Mouse (Mus musculus) c-Kit-positive CD71-positive TER-119-negative erythroid progenitor cells, embryonic 14.5 days (primary cell): ENCODE measurements around the gene Prdm1.

Experiments used
- DNase-seq: peaks from one replicate; pipeline ENCODE4 v3.0.0-alpha.2; 2013; ENCODE audit warnings: low read depth

Gene Prdm1

GRCm38 (mm10) chr10:44492815-44493525 is 35.3 kb downstream of the Prdm1 start:
- no peak for DNase-seq

GRCm38 (mm10) chr10:44490899-44491422 is 37.3 kb downstream of the Prdm1 start:
- DNase-seq = no peak

- no peak for DNase-seq
Observed at GRCm38 (mm10) chr10:44487132-44487531, 41.2 kb downstream of the Prdm1 start.

DNA sequence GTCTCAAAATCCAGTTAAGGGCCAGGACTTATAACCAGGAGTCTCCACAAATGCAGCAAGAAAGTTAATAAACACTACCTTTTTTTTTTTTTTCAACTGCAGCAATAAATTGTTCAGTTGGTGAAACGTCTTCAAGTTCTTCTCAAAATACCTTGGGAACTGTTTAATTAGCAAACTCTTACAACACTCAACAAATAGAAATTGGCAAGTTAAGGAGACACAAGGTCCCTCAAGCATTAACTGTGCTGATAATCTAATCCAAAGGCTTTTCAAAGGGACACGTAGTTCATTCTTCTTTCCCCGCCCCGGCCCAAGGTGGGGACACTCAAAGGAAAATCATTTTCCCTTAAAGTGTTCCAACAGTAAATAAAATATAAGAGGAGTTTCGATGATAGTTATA is 44.2 kb downstream of the Prdm1 start:
- DNase-seq = no peak

GRCm38 (mm10) chr10:44483116-44483515 is 45.2 kb downstream of the Prdm1 start:
- no peak for DNase-seq

- no peak for DNase-seq
Observed at GRCm38 (mm10) chr10:44481379-44481778, 46.9 kb downstream of the Prdm1 start.

DNA sequence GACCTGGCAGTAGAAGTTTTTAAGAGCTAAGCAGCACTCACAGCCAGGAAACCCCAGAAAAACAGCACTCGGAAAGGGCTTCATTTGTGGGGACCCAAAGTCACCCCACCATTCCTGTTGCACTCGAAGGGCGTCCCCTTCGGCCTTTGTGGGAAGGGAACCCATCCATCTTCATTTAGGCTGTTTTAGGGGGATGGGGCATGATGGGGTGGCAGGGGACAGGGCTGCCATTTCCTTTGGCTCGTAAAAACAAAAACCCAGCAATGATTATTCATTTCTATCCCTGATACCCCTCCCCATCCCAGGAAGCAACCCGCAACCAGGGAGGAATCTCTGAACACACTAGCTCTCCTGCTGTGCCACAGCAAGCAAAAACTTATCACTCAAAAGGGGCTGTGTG is 49.0 kb downstream of the Prdm1 start:
- DNase-seq = no peak

GRCm38 (mm10) chr10:44478091-44478490 is 50.2 kb downstream of the Prdm1 start:
- DNase-seq = no peak

DNA sequence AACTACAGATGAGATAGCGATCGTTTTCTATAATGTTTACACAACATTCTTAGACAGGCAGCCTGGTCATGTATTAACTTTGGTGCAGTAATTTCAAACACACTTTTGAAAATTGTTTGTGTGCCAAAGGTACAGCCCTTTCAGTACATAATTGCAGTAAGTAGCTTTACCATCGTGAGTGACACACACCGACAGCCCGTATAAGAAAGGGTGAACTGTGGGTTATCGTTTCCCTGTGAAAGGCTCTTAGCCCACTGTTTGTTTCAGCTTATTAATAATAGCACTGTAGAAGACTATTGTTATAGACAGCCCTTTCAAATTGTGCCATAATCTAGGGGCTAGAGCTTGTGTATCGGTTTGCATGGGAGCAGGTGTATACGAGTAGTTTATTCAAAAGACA is 51.1 kb downstream of the Prdm1 start:
- no peak for DNase-seq

DNA sequence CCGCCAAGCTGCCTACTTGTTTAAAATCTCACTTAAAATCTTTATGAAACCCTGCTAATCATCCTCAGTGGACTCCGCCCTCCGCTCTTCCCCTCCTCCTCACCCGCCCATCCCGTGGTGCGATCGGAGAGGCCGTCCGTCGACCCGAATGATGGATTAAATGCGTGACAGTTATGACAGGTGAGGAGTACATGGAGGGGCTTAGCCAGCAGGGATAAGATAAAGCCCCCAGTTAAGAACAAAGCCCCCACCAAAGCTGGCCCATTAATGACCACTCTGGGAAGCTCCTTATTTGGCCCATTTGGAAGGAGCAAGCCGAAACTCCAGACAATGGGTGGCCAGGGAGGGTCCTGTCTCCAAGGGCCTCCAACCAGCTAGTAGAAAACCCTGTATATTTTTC is 51.8 kb downstream of the Prdm1 start:
- no peak for DNase-seq

DNA sequence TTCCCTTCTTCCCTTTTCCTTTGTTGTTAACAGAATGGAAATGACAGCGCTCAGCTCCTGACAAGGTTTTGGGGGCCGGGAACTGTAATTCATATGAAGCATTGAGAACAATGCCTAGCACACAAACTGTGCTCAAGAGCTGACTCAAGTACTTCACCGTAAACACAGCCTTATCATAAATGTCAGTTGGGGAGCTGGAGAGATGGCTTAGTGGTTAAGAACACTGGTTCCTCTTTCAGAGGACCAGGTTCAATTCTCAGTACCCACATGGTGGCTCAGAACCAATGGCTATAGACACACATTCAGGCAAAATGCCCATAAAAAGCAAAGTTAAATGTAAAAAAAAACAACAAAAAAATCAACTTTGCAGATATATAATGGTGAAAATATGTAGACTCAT is 52.9 kb downstream of the Prdm1 start:
- no peak for DNase-seq

DNA sequence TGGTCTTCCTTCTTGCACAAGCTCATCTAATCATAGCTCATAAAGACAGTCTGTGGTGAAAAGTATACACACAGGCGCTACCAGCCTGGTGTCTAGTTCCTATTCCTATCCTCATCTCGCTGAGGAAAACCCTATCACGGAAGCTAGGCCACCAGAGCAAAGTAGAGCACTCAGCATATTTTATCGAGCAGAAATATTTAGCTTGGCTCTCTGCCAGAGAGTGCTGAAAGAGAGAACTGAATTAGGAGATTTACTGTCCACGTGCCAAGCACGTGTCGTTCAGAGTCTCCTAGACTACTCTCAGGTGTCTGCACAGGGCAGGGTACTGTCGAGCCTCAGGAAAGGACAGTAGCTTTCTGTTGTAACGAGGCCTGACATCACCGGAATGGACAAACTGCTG is 54.0 kb downstream of the Prdm1 start:
- DNase-seq = no peak

DNA sequence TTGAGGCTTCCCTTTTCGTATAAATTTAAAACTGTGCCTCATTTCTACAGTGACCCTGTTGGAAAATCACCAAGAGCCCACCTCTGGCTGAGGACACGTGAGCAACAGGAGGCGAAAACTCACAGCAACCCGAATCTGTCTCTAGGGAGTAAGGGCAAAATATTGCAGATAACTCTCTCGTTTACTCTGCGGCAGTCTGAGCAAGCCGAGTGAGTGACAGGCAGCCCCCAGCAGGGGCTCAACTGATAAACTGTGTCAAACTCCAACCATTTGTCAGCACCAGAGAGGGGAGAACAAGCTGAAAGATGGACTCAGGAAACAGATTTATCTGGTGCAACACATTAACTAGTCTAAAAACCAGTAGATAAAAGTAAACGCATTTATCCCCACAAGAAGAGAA is 62.7 kb downstream of the Prdm1 start:
- no peak for DNase-seq

DNA sequence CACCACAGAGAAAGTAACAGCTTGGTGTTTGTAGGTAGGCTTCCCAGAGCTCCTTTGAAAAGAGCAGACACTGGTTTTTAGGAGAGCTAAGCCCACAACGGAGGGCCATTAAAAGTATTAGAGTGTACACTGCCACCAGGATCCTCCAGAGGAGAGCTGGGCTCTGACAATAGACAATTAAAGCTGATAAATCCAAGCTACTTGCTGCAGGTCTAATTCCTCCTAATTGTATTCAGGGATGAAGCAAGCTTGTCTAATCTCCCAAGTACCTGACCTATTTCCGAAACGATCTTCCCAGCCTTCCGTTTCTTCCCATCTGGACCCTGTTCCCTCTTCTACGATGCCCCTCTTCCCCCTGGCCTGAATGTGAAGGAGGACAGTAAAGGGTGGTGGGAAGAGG is 63.7 kb downstream of the Prdm1 start:
- DNase-seq = no peak

- no peak for DNase-seq
Observed at GRCm38 (mm10) chr10:44463856-44464255, 64.4 kb downstream of the Prdm1 start.

- DNase-seq = no peak
Observed at GRCm38 (mm10) chr10:44462351-44462750, 66.0 kb downstream of the Prdm1 start.

GRCm38 (mm10) chr10:44461063-44461462 is 67.2 kb downstream of the Prdm1 start:
- DNase-seq = no peak

DNA sequence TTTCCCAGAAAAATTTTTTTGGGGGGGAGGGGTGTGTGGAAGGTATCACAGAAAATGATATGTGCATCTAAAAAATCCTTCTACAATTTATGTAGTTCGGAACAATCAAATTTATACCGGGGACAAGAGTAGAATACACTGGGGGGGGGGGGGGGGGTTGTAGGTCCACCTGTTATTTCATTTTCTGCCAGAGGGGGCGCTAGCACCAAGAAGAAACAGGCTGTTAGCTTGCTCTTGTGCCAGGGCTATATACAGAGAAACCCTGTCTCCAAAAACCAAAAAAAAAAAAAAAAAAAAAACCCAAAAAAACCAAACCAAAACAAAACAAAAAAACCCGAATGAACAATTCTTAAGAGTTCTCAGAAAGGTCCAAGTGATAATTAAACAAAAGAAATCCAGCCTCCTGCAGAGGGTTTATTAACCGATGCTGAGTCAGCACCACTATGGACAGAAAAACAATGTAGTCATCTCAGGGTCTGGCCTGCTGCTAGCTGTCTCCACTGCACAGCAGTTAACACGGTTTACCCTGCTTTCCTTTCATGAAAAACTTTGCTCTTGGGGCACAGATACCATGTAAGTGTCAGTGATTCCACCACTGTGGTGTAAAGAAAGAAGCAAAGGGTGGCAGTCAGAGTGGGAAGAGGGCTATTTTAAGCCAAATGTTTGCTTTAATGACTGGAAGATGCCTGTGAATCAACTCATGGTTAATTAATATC is 68.0 kb downstream of the Prdm1 start:
- peak; percentile 43 for DNase-seq

DNA sequence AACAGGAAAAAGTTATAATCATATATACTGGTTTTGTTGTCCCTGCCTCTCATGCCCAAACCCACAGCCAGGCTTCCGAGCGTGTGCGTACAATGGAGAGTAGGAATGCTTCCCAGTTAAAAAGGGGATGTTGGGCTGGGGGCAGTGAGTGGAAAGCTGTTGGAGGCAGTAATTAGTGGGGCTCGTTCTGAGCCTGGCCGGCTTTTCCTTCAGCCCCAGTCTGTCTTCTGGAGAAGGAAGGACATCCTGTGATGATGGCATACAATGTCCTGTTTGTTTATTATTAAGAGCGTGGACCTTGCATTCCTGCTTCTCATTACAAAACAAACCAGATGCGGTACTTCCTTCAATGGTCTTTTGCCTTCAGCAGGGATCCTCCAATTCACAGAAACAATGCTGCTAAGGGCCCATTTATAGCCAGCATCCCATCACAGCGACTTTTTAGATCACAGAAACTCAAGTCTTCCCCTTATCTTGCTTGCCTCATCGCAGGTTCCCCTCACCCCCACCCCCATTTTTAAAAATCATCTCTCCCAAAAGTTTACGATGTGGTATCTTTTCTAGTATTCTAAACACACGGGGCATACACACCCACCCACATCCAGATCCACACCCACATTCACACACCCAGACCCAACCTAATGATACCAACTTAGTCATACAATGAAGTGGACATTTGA is 68.8 kb downstream of the Prdm1 start:
- DNase-seq = no peak

GRCm38 (mm10) chr10:44458534-44459315 is 69.6 kb downstream of the Prdm1 start:
- peak; percentile 72 for DNase-seq

DNA sequence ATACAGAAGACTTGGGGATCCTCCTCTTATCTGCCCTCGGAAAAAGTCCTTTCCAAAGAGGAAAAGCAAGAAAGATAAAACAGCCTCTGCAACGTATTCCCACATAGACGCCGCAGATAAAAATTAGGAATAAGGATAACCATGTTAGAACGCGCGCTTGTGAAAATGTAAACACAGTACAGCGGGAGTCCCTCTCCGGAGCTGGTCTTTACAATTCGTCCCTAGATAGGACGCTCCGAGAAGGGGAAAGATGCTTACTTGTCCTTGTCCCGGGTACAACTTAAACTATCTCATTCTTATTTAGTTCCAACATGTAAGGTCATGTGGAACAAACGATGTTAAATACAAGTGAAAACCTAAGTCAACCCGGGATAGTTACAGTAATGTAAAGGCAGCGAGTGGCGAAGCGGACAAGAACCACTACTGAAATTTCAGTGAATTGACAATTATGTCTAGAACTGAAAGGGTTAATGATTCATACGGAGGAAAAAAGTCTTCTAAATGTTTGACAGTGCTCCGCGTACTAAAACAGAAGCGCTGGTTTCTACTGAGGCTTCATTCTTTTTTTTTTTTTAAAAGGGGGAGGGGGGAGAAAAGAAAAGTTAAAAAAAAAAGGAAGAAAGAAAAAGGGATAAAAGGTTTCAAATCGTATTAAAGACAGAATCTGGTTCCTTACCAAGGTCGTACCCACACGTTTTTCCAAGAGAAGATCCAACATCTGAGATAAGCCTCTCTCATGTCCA is 70.3 kb downstream of the Prdm1 start:
- peak; percentile 16 for DNase-seq
